Mouse (Mus musculus): ENCODE measurements around the gene Nps. TPM values are rescaled to one million over a fixed set of nuclear protein-coding genes. Genes with fewer than 3 reads are reported as not detected.
"Not testable (repeated sequence)": the region's sequence is repeated elsewhere in the genome, so short reads cannot be mapped to it uniquely, and the experiment has no call there.

Nps gene
- polyA plus RNA-seq (2015; fragmentation: Nextera tagmentation; extraction: Ambion mirVana) = 0.29 TPM in 1 of 2 replicates, not detected in the other

DNA sequence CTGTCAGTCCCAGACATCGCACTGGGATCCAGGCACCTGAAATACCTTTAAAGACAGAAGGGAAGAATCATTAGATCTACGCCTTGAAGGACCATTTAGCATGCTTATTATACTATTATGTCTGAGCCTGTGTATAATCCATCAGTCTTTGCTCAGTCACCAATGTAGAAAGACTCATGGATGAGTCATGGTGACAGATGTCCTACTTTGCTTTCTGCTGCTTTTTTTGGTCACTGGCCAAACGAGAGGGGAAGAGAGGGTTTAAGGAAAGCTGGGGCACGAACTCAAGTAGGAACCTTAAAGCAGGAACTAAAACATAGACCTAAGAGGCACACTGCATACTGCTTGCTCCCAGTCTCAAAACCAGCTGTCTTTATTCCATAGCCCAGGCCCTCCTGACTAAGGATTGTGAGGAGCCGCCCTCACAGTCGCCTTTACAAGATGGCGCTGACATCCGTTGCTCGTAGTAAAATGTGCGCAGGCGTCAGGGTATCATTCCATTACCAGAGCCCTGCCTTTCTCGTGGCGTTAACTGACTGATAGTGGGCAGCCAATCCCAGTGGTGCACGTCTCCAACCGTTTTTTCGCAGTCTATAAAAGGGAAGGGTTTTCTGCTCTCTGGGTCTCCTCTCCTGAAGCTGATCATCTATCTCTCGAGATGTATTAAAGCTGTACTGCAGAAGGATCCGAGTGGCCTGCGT lies at the start of gene Nps:
Nps (plus strand) TSS at position 651 of the 701 bp plus-strand sequence.
- not testable (repeated sequence) for H3K4me3 ChIP-seq; H3K36me3 ChIP-seq; ATAC-seq (ENCODE audit: low FRiP score, low read depth); H3K9ac ChIP-seq; H3K9me3 ChIP-seq; H3K4me1 ChIP-seq; H3K27ac ChIP-seq; H3K27me3 ChIP-seq; H3K4me2 ChIP-seq (replicated peaks)
- WGBS = 89% methylated on average over 19 of the region's 19 CpGs

- no peak for ATAC-seq (ENCODE audit: low FRiP score, low read depth)
- 89% methylated on average over 6 of the region's 6 CpGs for WGBS
Observed at GRCm38 (mm10) chr7:135208947-135209567, 49.4 kb upstream of the Nps start.

GRCm38 (mm10) chr7:135210296-135210695 lies 48.2 kb upstream of the Nps start:
- H3K9ac ChIP-seq = no peak overlapping the region
- H3K4me1 ChIP-seq = no peaks in the 10 kb centered on the region
- H3K27ac ChIP-seq = no peak overlapping the region
- H3K36me3 ChIP-seq = no peaks in the 10 kb centered on the region
- no peak overlapping the region for H3K4me2 ChIP-seq (replicated peaks)
- no peaks in the 10 kb centered on the region for H3K9me3 ChIP-seq
- H3K4me3 ChIP-seq = no peak overlapping the region
- no peaks in the 10 kb centered on the region for H3K27me3 ChIP-seq
- ATAC-seq (ENCODE audit: low FRiP score, low read depth) = no peak

More at GRCm38 (mm10) chr7:135208947-135209567, 49.4 kb upstream of the Nps start:
- H3K9me3 ChIP-seq = no peaks in the 10 kb centered on the region
- H3K4me3 ChIP-seq = no peak overlapping the region
- H3K4me2 ChIP-seq (replicated peaks) = no peak overlapping the region
- peaks cover 3% of the 10 kb centered on the region; the same call in 1 of the 2 replicates for H3K4me1 ChIP-seq
- no peak overlapping the region for H3K9ac ChIP-seq
- H3K36me3 ChIP-seq = no peaks in the 10 kb centered on the region
- H3K27ac ChIP-seq = no peak overlapping the region
- no peaks in the 10 kb centered on the region for H3K27me3 ChIP-seq

- Histone ChIP-seq H3K9me3 (no peaks in the 10 kb centered on the region), H3K9ac (no peak overlapping the region), H3K36me3 (no peaks in the 10 kb centered on the region), H3K4me1 (no peaks in the 10 kb centered on the region), H3K27ac (no peak overlapping the region), H3K4me2 (replicated peaks) (no peak overlapping the region), H3K27me3 (no peaks in the 10 kb centered on the region), H3K4me3 (no peak overlapping the region)
- no peak for ATAC-seq (ENCODE audit: low FRiP score, low read depth)
- 86% methylated on average over 2 of the region's 2 CpGs for WGBS
Observed at GRCm38 (mm10) chr7:135210831-135211230, 47.7 kb upstream of the Nps start.

GRCm38 (mm10) chr7:135212505-135212904 lies 46.0 kb upstream of the Nps start:
- no peak overlapping the region for H3K27ac ChIP-seq
- H3K27me3 ChIP-seq = no peaks in the 10 kb centered on the region
- no peak overlapping the region for H3K4me3 ChIP-seq
- no peak overlapping the region for H3K9ac ChIP-seq
- no peak for ATAC-seq (ENCODE audit: low FRiP score, low read depth)
- H3K4me1 ChIP-seq = no peaks in the 10 kb centered on the region
- H3K4me2 ChIP-seq (replicated peaks) = no peak overlapping the region
- H3K9me3 ChIP-seq = no peaks in the 10 kb centered on the region
- WGBS = 54% methylated on average over 2 of the region's 2 CpGs
- H3K36me3 ChIP-seq = no peaks in the 10 kb centered on the region

DNA sequence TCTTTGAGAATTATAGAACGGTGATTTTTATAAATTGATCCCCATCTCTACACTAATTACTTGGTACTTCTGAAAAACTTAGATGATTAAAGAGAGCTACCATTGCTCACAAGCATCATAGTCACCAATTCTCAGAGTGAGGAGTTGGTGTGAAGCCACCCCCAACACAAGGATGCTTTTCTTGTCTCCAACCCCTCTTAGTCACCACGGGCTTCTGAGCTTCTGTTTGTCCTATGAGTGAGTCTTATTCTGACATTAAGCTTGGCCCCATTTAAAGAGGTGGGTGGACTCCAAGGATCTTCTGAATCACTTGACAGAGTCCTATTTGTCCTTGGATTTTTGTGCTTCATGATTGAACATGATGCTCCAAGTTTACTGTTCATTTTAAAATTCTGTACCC lies 37.0 kb upstream of the Nps start:
- Histone ChIP-seq H3K36me3 (no peaks in the 10 kb centered on the region), H3K9me3 (no peaks in the 10 kb centered on the region), H3K27ac (no peak overlapping the region), H3K9ac (no peak overlapping the region), H3K4me1 (no peaks in the 10 kb centered on the region), H3K4me3 (no peak overlapping the region), H3K4me2 (replicated peaks) (no peak overlapping the region), H3K27me3 (no peaks in the 10 kb centered on the region)
- 70% methylated on average over 2 of the region's 2 CpGs for WGBS
- no peak for ATAC-seq (ENCODE audit: low FRiP score, low read depth)

- ATAC-seq (ENCODE audit: low FRiP score, low read depth) = no peak
- no peaks in the 10 kb centered on the region for H3K27me3 ChIP-seq
- WGBS = 89% methylated on average over 5 of the region's 5 CpGs
- no peaks in the 10 kb centered on the region for H3K4me1 ChIP-seq
- no peak overlapping the region for H3K9ac ChIP-seq
- H3K4me2 ChIP-seq (replicated peaks) = no peak overlapping the region
- no peaks in the 10 kb centered on the region for H3K36me3 ChIP-seq
- H3K27ac ChIP-seq = no peak overlapping the region
- H3K9me3 ChIP-seq = no peaks in the 10 kb centered on the region
- no peak overlapping the region for H3K4me3 ChIP-seq
Observed at GRCm38 (mm10) chr7:135226021-135226420, 32.5 kb upstream of the Nps start.

DNA sequence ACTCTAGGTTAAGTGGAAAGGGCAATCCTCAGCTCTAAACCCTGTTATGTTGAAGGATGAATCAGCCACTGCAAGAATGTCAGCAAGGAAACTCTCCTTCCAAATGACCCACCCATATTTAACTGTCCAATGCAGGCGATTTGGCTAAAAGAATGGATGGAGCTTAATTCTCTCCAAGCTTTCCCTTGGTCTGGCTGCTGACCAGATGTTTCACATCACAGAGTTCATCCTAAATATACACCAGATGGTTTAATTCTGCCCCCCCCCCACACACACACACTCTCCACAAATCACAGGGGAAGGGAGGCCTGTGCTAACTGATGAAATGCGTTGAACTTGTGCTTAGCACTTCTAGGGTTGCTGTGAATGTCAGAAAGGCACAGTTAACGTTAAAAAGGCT lies 21.4 kb upstream of the Nps start:
- Histone ChIP-seq H3K36me3 (no peaks in the 10 kb centered on the region), H3K4me1 (peaks cover 11% of the 10 kb centered on the region), H3K9me3 (no peaks in the 10 kb centered on the region), H3K27me3 (no peaks in the 10 kb centered on the region), H3K27ac (no peak overlapping the region), H3K4me3 (no peak overlapping the region), H3K9ac (no peak overlapping the region), H3K4me2 (replicated peaks) (no peak overlapping the region)
- 12% methylated on average over 3 of the region's 3 CpGs for WGBS
- peak; percentile 73; the same call in 1 of the 2 replicates for ATAC-seq (ENCODE audit: low FRiP score, low read depth)

- peaks cover 11% of the 10 kb centered on the region for H3K4me1 ChIP-seq
- 84% methylated on average over 4 of the region's 4 CpGs for WGBS
Observed at GRCm38 (mm10) chr7:135239441-135239840, 19.1 kb upstream of the Nps start.

GRCm38 (mm10) chr7:135240006-135240405 lies 18.5 kb upstream of the Nps start:
- Histone ChIP-seq H3K9ac (no peak overlapping the region), H3K4me3 (no peak overlapping the region), H3K4me2 (replicated peaks) (no peak overlapping the region), H3K27me3 (no peaks in the 10 kb centered on the region), H3K4me1 (peaks cover 11% of the 10 kb centered on the region), H3K27ac (no peak overlapping the region), H3K36me3 (no peaks in the 10 kb centered on the region), H3K9me3 (no peaks in the 10 kb centered on the region)
- no peak for ATAC-seq (ENCODE audit: low FRiP score, low read depth)
- 81% methylated on average over 6 of the region's 6 CpGs for WGBS

More at GRCm38 (mm10) chr7:135239441-135239840, 19.1 kb upstream of the Nps start:
- Histone ChIP-seq H3K9me3 (no peaks in the 10 kb centered on the region), H3K4me2 (replicated peaks) (no peak overlapping the region), H3K4me3 (no peak overlapping the region), H3K9ac (no peak overlapping the region), H3K27me3 (no peaks in the 10 kb centered on the region), H3K27ac (no peak overlapping the region), H3K36me3 (no peaks in the 10 kb centered on the region)
- no peak for ATAC-seq (ENCODE audit: low FRiP score, low read depth)

DNA sequence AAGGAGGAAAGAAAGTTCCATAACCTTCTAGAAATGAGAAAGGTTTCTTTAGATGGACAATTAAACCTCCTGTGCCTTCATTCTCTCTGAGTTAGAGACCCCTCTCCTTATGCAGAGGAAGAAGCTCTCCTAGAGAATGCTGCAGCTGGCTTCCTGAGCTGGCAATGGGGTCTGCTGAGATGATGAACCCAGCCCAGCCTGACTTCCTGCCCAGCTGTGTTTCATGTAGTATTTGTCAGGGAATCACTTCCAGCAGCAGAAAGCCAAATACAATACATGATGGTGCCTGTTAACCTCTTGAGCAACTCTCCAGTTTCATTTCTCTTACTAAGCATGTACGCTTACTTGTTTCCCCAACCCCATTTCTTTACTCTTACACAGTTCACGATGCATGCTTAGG lies 17.9 kb upstream of the Nps start:
- no peaks in the 10 kb centered on the region for H3K9me3 ChIP-seq
- WGBS = 87% methylated on average over 2 of the region's 2 CpGs
- H3K27me3 ChIP-seq = no peaks in the 10 kb centered on the region
- ATAC-seq (ENCODE audit: low FRiP score, low read depth) = no peak
- no peak overlapping the region for H3K4me3 ChIP-seq
- H3K4me1 ChIP-seq = peaks cover 11% of the 10 kb centered on the region
- H3K27ac ChIP-seq = no peak overlapping the region
- H3K36me3 ChIP-seq = no peaks in the 10 kb centered on the region
- H3K9ac ChIP-seq = no peak overlapping the region
- H3K4me2 ChIP-seq (replicated peaks) = no peak overlapping the region

DNA sequence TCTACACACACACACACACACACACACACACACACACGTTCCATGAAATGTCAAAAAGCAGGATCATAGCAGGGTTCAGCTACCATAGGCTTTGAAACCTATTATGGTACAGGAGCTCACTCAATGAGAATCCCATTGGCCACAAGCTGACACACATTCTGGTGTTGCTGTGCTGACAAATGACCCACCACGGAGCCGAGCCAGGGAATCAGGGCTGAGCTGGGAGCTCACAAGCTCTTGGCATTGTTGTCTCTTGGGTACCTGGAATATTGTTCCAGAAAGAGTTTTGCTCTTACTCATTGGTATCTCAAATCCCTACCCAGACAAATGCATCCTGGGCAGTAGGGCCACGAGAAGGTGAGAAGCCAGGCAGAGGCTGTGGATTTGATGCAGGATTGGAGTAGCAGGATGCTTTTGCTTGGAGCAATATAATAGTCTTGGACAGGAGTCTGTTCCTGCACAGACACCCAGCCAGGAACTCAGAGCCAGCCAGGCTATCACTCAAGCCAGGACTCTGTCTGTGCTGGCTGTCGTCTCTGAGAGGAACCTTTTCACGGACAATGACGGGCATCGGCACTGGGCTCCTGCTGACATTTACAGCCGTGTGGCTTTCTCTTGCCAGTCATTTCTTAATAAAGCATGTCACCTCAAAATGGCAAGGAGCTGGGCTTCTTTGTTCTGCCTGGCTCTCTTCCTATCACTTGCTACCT lies 14.2 kb upstream of the Nps start:
- H3K27ac ChIP-seq = no peak overlapping the region
- no peak overlapping the region for H3K4me2 ChIP-seq (replicated peaks)
- no peaks in the 10 kb centered on the region for H3K36me3 ChIP-seq
- no peak overlapping the region for H3K9ac ChIP-seq
- H3K4me3 ChIP-seq = no peak overlapping the region
- H3K9me3 ChIP-seq = no peaks in the 10 kb centered on the region
- no peaks in the 10 kb centered on the region for H3K27me3 ChIP-seq
- 75% methylated on average over 9 of the region's 9 CpGs for WGBS
- H3K4me1 ChIP-seq = no peaks in the 10 kb centered on the region
- no peak for ATAC-seq (ENCODE audit: low FRiP score, low read depth)

Data from limb, embryonic 13.5 days (tissue).